Mouse (Mus musculus): ENCODE data around the gene Wfdc15a.

GRCm38 (mm10) chr2:164195971-164196699 lies 3.8 kb downstream of the Wfdc15a start:
- no peak for TF ChIP-seq MXI1 (IDR thresholded peaks at IDR 0.05; ENCODE audit: low read depth, low read length)
- no peak for TF ChIP-seq POLR2A (IDR thresholded peaks at IDR 0.05; ENCODE audit: low read depth, low read length)
- no peak for TF ChIP-seq CTCF (conservative IDR thresholded peaks at IDR 0.05 in 1 of 2, IDR thresholded peaks at IDR 0.05 in 1 of 2; ENCODE audit: low read depth in 2 of 2, low read length in 2 of 2)
- no peak; the same call in 1 of the 2 replicates for TF ChIP-seq MYC (IDR thresholded peaks at IDR 0.05; ENCODE audit: low read depth, low read length)
- no peak for TF ChIP-seq POLR2AphosphoS2 (IDR thresholded peaks at IDR 0.05; ENCODE audit: low read depth, low read length)
- no peak for TF ChIP-seq RAD21 (IDR thresholded peaks at IDR 0.05; ENCODE audit: low read depth, low read length)
- TF ChIP-seq ZKSCAN1 (IDR thresholded peaks at IDR 0.05; ENCODE audit: borderline replicate concordance, low read depth, low read length): no peak
- TF ChIP-seq ETS1 (conservative IDR thresholded peaks at IDR 0.05; ENCODE audit: low read depth, low read length): no peak; the same call in 1 of the 2 replicates
- peak; percentile 56; the same call in 1 of the 2 replicates for TF ChIP-seq NRF1 (IDR thresholded peaks at IDR 0.05; ENCODE audit: low read depth, low read length)
- peak; percentile 12; the same call in 1 of the 2 replicates for TF ChIP-seq MAFK (IDR thresholded peaks at IDR 0.05; ENCODE audit: insufficient replicate concordance, low read length)
- TF ChIP-seq EP300 (IDR thresholded peaks at IDR 0.05; ENCODE audit: low read length): peak; percentile 58; the same call in 1 of the 2 replicates
- 0 out of 2 replicates have a peak, but pooled peaks have one; percentile 15 for TF ChIP-seq ZC3H11A (IDR thresholded peaks at IDR 0.05; ENCODE audit: low read depth, low read length)
- no peak; the same call in 1 of the 2 replicates for TF ChIP-seq JUND (conservative IDR thresholded peaks at IDR 0.05; ENCODE audit: low read depth, low read length)

All from CH12.LX (cell line).